8 mouse cellular contexts compared by ENCODE assay signal in genomic region chr14:8608559-8609171, GRCm38 (mm10). TPM values are rescaled to one million over a fixed set of nuclear protein-coding genes. Genes with fewer than 3 reads are reported as not detected.
DNase-seq lines count a peak whose midpoint lies in the region; ATAC-seq lines count a peak whose summit lies in the region.

No protein-coding gene starts in this region.

- peak; percentile 42 for DNase-seq in 416B (ENCODE audit: low read depth)
- DNase-seq in ES-CJ7 (ENCODE audit: low read depth, low spot score) = peak; percentile 70
- DNase-seq in cerebellum, postnatal 14 days = peak; percentile 85 to 88
- peak; percentile 35 to 47 for DNase-seq in frontal cortex, postnatal 25 days (ENCODE audit: low spot score in 2 of 2)
- DNase-seq in kidney, postnatal 10 days = peak; percentile 78
- DNase-seq in lung, adult 18-20 months = peak; percentile 20 to 56
- DNase-seq in retina, postnatal 1 day = peak; percentile 64

- no peak for ATAC-seq in activated CD4-positive, CD25-positive, alpha-beta regulatory T cell, adult 4 months

RNA-seq across cellular contexts. Expression of gene 4930452B06Rik, which starts 57.4 kb away (rescaled TPM):
- under 1 TPM in 1 of 2 experiments, not detected in 1; 0.19 TPM for polyA plus RNA-seq in activated CD4-positive, CD25-positive, alpha-beta regulatory T cell, adult 4 months (2017; shearing (Covaris generic))
